Mouse (Mus musculus) heart, embryonic 16.5 days (tissue): ENCODE measurements at regions not wholly inside any gene's neighbourhood (a gene's known extent, or its start where the extent isn't known, plus 50 kb on each side); places are given as distances from the start of the nearest gene placed in this dataset.
A peak's percentile ranks its signal among the peaks of the same experiment; 100 is the strongest.

Experiments used
- ATAC-seq: fragments of 200-750 bp; cut with Nextera tagmentation; replicated peaks from 2 replicates; pipeline ENCODE4 v1.8.0; 2017; ENCODE audit warnings: moderate number of reproducible peaks; ENCODE audit not compliant: insufficient read depth, low FRiP score; ENCODE audit errors: extremely low read depth
- H3K27ac ChIP-seq: fragments of 300-500 bp; sonication (generic); 2 replicates; pipeline ENCODE4 v1.5.1; 2014; ENCODE audit warnings: mild to moderate bottlenecking, low read length, control low read depth, moderate library complexity
- H3K27me3 ChIP-seq: fragments of 300-500 bp; sonication (generic); 2 replicates; pipeline ENCODE4 v1.6.1; 2014; ENCODE audit warnings: low read length, mixed read lengths; ENCODE audit not compliant: control insufficient read depth, insufficient read depth
- H3K36me3 ChIP-seq: fragments of 300-500 bp; sonication (generic); 2 replicates; pipeline ENCODE4 v1.6.1; 2014; ENCODE audit not compliant: control insufficient read depth, insufficient read depth
- H3K4me1 ChIP-seq: fragments of 300-500 bp; sonication (generic); 2 replicates; pipeline ENCODE4 v1.6.1; 2014; ENCODE audit warnings: low read length, mixed read lengths; ENCODE audit not compliant: control insufficient read depth, insufficient read depth
- H3K4me2 ChIP-seq: fragments of 300-500 bp; sonication (generic); 2 replicates; pipeline ENCODE4 v1.6.1; 2014; ENCODE audit warnings: low read depth, mild to moderate bottlenecking, control low read depth, low read length
- H3K4me3 ChIP-seq: fragments of 300-500 bp; sonication (generic); 2 replicates; pipeline ENCODE4 v1.5.1; 2014; ENCODE audit warnings: mild to moderate bottlenecking, control low read depth, low read length
- H3K9ac ChIP-seq: fragments of 300-500 bp; sonication (generic); 2 replicates; pipeline ENCODE4 v1.6.1; 2014; ENCODE audit warnings: low read length, control low read depth
- H3K9me3 ChIP-seq: fragments of 300-500 bp; sonication (generic); replicated peaks from 2 replicates; pipeline ENCODE4 v1.6.1; 2016; ENCODE audit warnings: low read length; ENCODE audit not compliant: control insufficient read depth
- WGBS: fragments of 180-500 bp; shearing (Covaris S2); extraction: QIAGEN DNeasy Blood & Tissue Kit; methylation state at CpG from one replicate; pipeline ENCODE4 v1.1.7; 2014; 5-methylcytosine and 5-hydroxymethylcytosine counted together

GRCm38 (mm10) chr6:81660478-81661395, 262.7 kb upstream of the Gcfc2 start:
- no peak overlapping the region for H3K9ac ChIP-seq
- 65% methylated on average over 17 of the region's 17 CpGs for WGBS
- no peak overlapping the region; the same call in 1 of the 2 replicates for H3K27ac ChIP-seq
- ATAC-seq: no peak
- H3K4me2 ChIP-seq: peak overlapping the region; percentile 37; the same call in 1 of the 2 replicates
- no peak overlapping the region for H3K4me3 ChIP-seq
- H3K36me3 ChIP-seq: no peaks in the 10 kb centered on the region
- H3K9me3 ChIP-seq: no peaks in the 10 kb centered on the region
- H3K4me1 ChIP-seq: peaks cover 3% of the 10 kb centered on the region; the same call in 1 of the 2 replicates
- H3K27me3 ChIP-seq: no peaks in the 10 kb centered on the region

DNA sequence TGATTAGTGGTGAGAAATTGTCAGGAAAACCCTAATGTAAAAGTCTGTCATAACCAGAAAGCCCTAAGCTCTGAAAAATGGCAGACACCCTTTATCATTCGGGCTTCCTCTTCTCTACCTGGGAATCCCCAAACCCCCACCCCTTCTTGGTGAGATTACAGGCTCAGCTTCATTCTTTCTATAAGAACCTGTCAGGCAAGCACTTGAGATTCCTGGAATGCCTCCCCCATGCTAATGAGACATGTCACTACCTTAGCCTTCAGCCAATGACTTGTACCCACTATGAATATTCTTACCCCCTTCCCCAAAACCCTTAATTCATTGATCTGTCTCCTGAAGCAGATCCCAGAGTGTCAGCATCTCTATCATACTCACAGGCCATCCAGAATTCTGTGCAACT, 254.5 kb upstream of the Gcfc2 start:
- WGBS: 37% methylated on average over 1 of the region's 1 CpGs
- H3K4me3 ChIP-seq: no peak overlapping the region
- H3K27ac ChIP-seq: no peak overlapping the region
- ATAC-seq: no peak
- no peaks in the 10 kb centered on the region for H3K27me3 ChIP-seq
- no peaks in the 10 kb centered on the region for H3K9me3 ChIP-seq
- no peaks in the 10 kb centered on the region for H3K36me3 ChIP-seq
- no peak overlapping the region for H3K4me2 ChIP-seq
- H3K9ac ChIP-seq: no peak overlapping the region
- no peaks in the 10 kb centered on the region for H3K4me1 ChIP-seq

GRCm38 (mm10) chr6:81673316-81673715, 250.2 kb upstream of the Gcfc2 start:
- no peaks in the 10 kb centered on the region for H3K36me3 ChIP-seq
- 64% methylated on average over 2 of the region's 2 CpGs for WGBS
- no peak overlapping the region for H3K9ac ChIP-seq
- H3K4me1 ChIP-seq: no peaks in the 10 kb centered on the region
- no peak overlapping the region for H3K27ac ChIP-seq
- H3K9me3 ChIP-seq: no peaks in the 10 kb centered on the region
- H3K4me3 ChIP-seq: no peak overlapping the region
- no peak for ATAC-seq
- no peak overlapping the region for H3K4me2 ChIP-seq
- H3K27me3 ChIP-seq: no peaks in the 10 kb centered on the region

DNA sequence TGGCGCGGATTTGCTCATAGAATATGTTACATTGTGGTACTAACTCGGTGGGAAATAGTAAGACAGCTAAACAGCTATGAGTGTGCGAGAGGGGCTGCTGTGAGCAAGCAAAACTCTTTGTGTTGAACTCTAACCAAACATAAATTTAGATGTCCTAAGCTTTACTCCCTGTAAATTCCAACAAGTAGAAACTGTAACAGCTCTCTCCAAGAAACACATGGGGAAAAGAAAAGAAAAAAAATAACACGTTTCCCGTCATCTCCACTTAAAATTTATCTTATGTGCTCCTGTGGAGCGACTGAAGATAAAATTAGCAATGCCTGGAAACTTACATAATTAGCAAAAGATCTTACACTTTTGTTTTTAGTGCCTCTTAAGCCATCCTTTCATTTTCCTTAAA, 226.2 kb upstream of the Gcfc2 start:
- WGBS: 65% methylated on average over 7 of the region's 7 CpGs
- Histone ChIP-seq H3K4me3 (no peak overlapping the region), H3K27ac (no peak overlapping the region), H3K36me3 (no peaks in the 10 kb centered on the region), H3K4me1 (no peaks in the 10 kb centered on the region), H3K9ac (no peak overlapping the region), H3K27me3 (no peaks in the 10 kb centered on the region), H3K4me2 (no peak overlapping the region), H3K9me3 (no peaks in the 10 kb centered on the region)
- ATAC-seq: no peak

DNA sequence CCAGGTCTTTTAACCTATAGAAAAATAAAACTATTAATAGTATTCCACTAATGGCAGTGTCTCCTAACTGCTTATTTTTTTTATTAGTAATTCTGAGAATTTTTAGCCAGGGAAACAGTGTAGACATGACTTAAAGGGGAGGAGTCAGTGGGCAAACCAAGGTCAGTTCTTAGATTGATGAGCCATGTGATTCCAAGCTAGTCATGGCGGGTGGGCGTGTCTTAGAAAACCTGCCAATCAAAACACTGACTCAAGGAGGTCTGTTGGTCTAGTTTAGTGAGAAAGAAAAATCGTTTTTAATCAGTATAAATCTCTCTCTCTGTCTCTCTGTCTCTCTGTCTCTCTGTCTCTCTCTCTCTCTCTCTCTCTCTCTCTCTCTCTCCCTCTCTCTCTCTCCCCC, 225.3 kb upstream of the Gcfc2 start:
- no peak overlapping the region for H3K27ac ChIP-seq
- H3K9me3 ChIP-seq: no peaks in the 10 kb centered on the region
- no peaks in the 10 kb centered on the region for H3K36me3 ChIP-seq
- H3K4me2 ChIP-seq: no peak overlapping the region
- ATAC-seq: no peak
- H3K27me3 ChIP-seq: no peaks in the 10 kb centered on the region
- WGBS: 79% methylated on average over 3 of the region's 3 CpGs
- no peak overlapping the region for H3K9ac ChIP-seq
- no peaks in the 10 kb centered on the region for H3K4me1 ChIP-seq
- H3K4me3 ChIP-seq: no peak overlapping the region

GRCm38 (mm10) chr6:81714867-81715266, 208.6 kb upstream of the Gcfc2 start:
- WGBS: 48% methylated on average over 3 of the region's 3 CpGs
- H3K9me3 ChIP-seq: no peaks in the 10 kb centered on the region

GRCm38 (mm10) chr6:81716371-81716770, 207.1 kb upstream of the Gcfc2 start:
- no peak for ATAC-seq
- H3K4me3 ChIP-seq: no peak overlapping the region
- WGBS: 50% methylated on average over 5 of the region's 5 CpGs

More at GRCm38 (mm10) chr6:81714867-81715266, 208.6 kb upstream of the Gcfc2 start:
- ATAC-seq: no peak
- no peak overlapping the region for H3K4me3 ChIP-seq
- no peaks in the 10 kb centered on the region for H3K4me1 ChIP-seq
- H3K9ac ChIP-seq: no peak overlapping the region
- no peak overlapping the region for H3K27ac ChIP-seq
- no peaks in the 10 kb centered on the region for H3K27me3 ChIP-seq
- no peaks in the 10 kb centered on the region for H3K36me3 ChIP-seq
- no peak overlapping the region for H3K4me2 ChIP-seq

GRCm38 (mm10) chr6:81724601-81725545, 198.6 kb upstream of the Gcfc2 start:
- no peak for ATAC-seq
- H3K27ac ChIP-seq: no peak overlapping the region

More at GRCm38 (mm10) chr6:81716371-81716770, 207.1 kb upstream of the Gcfc2 start:
- H3K27ac ChIP-seq: no peak overlapping the region
- no peaks in the 10 kb centered on the region for H3K27me3 ChIP-seq
- no peaks in the 10 kb centered on the region for H3K36me3 ChIP-seq
- no peaks in the 10 kb centered on the region for H3K9me3 ChIP-seq
- H3K4me1 ChIP-seq: no peaks in the 10 kb centered on the region
- H3K4me2 ChIP-seq: no peak overlapping the region
- no peak overlapping the region for H3K9ac ChIP-seq

More at GRCm38 (mm10) chr6:81724601-81725545, 198.6 kb upstream of the Gcfc2 start:
- H3K4me3 ChIP-seq: no peak overlapping the region
- H3K9ac ChIP-seq: no peak overlapping the region
- no peaks in the 10 kb centered on the region for H3K9me3 ChIP-seq
- H3K27me3 ChIP-seq: no peaks in the 10 kb centered on the region
- no peak overlapping the region for H3K4me2 ChIP-seq
- no peaks in the 10 kb centered on the region for H3K36me3 ChIP-seq
- no peaks in the 10 kb centered on the region for H3K4me1 ChIP-seq
- WGBS: 74% methylated on average over 4 of the region's 4 CpGs
